Mouse (Mus musculus) CH12.LX (cell line): ENCODE data around the gene Smap1. TPM values are rescaled to one million over a fixed set of nuclear protein-coding genes. Genes with fewer than 3 reads are reported as not detected.
A peak's percentile ranks its signal among the peaks of the same experiment; 100 is the strongest.

Experiments
- DNase-seq: peaks from one replicate; pipeline ENCODE4 v3.0.0-alpha.2; 2013; ENCODE audit errors: extremely low read depth
- H3K27ac ChIP-seq: 2 replicates; pipeline ENCODE4 v1.5.1; 2012; ENCODE audit warnings: low read depth, mild to moderate bottlenecking, control low read depth, moderate library complexity; ENCODE audit not compliant: insufficient read depth
- H3K27me3 ChIP-seq: replicated peaks from 2 replicates; pipeline ENCODE3; 2012; ENCODE audit warnings: inconsistent platforms
- H3K36me3 ChIP-seq, 2 experiments: replicated peaks in 1 of 2; 2 replicates each; pipeline versions ENCODE3 to v1.6.1; 2012; ENCODE audit warnings: inconsistent platforms in 1 of 2, low read length in 1 of 2, mild to moderate bottlenecking in 1 of 2, mixed read lengths in 1 of 2, moderate library complexity in 1 of 2; ENCODE audit not compliant: control insufficient read depth in 1 of 2, insufficient read depth in 1 of 2
- H3K4me1 ChIP-seq, 2 experiments: 2 replicates each; pipeline ENCODE4 v1.6.1; 2012; ENCODE audit warnings: inconsistent platforms in 1 of 2, moderate library complexity in 1 of 2; ENCODE audit not compliant: insufficient read depth in 2 of 2, control insufficient read depth in 1 of 2
- H3K4me2 ChIP-seq: 2 replicates; pipeline ENCODE4 v1.6.1; 2012; ENCODE audit warnings: low read depth, mild to moderate bottlenecking, control low read depth; ENCODE audit not compliant: poor library complexity, insufficient read depth, severe bottlenecking
- H3K4me3 ChIP-seq, 3 experiments: fragments of 150-350 bp in 1 of 3; sonication (generic) in 1 of 3; replicated peaks in 1 of 3; 2 replicates each; pipeline versions ENCODE3 to v1.5.1; 2011 to 2012; ENCODE audit warnings: low read depth in 2 of 3, low read length in 2 of 3, mild to moderate bottlenecking in 2 of 3, moderate library complexity in 2 of 3, control low read depth in 1 of 3, improper control_type of control experiment in 1 of 3, inconsistent platforms in 1 of 3, mixed read lengths in 1 of 3; ENCODE audit not compliant: poor library complexity in 1 of 3
- H3K79me2 ChIP-seq: replicated peaks from 2 replicates; pipeline ENCODE4 v1.6.1; 2012; ENCODE audit warnings: mild to moderate bottlenecking, moderate library complexity; ENCODE audit not compliant: control insufficient read depth, poor library complexity, insufficient read depth, severe bottlenecking; ENCODE audit errors: extremely low read depth
- H3K9ac ChIP-seq: 2 replicates; pipeline ENCODE4 v1.6.1; 2012; ENCODE audit warnings: low read depth, mild to moderate bottlenecking, control low read depth, moderate library complexity; ENCODE audit not compliant: insufficient read depth
- H3K9me3 ChIP-seq: replicated peaks from 2 replicates; pipeline ENCODE3; 2012; ENCODE audit warnings: low read length, inconsistent platforms, mixed read lengths
- CHD2 ChIP-seq: IDR thresholded peaks from 2 replicates; pipeline ENCODE4 v1.6.1; 2011; ENCODE audit warnings: low read length, improper control_type of control experiment
- CTCF ChIP-seq, 2 experiments: IDR thresholded peaks in 1 of 2; conservative IDR thresholded peaks in 1 of 2; 2 replicates each; pipeline ENCODE4 v1.5.1; 2011 to 2012; ENCODE audit warnings: low read depth in 2 of 2, low read length in 2 of 2, improper control_type of control experiment in 1 of 2, inconsistent platforms in 1 of 2, mild to moderate bottlenecking in 1 of 2, moderate library complexity in 1 of 2
- ELF1 ChIP-seq: IDR thresholded peaks from 2 replicates; pipeline ENCODE4 v1.6.1; 2014; ENCODE audit warnings: low read depth, mild to moderate bottlenecking, inconsistent platforms, low read length, improper control_type of control experiment
- EP300 ChIP-seq: IDR thresholded peaks from 2 replicates; pipeline ENCODE4 v1.6.1; 2011; ENCODE audit warnings: low read length, improper control_type of control experiment
- ETS1 ChIP-seq: conservative IDR thresholded peaks from 2 replicates; pipeline ENCODE4 v1.6.1; 2012; ENCODE audit warnings: low read depth, mild to moderate bottlenecking, inconsistent platforms, low read length, improper control_type of control experiment, moderate library complexity
- GABPA ChIP-seq: IDR thresholded peaks from 2 replicates; pipeline ENCODE4 v1.6.1; 2012; ENCODE audit warnings: low read depth, low read length, improper control_type of control experiment, inconsistent platforms; ENCODE audit not compliant: insufficient replicate concordance
- IRF4 ChIP-seq: IDR thresholded peaks from 2 replicates; pipeline ENCODE4 v1.6.1; 2014; ENCODE audit warnings: low read depth, mild to moderate bottlenecking, inconsistent platforms, low read length, improper control_type of control experiment
- KAT2A ChIP-seq: IDR thresholded peaks from 2 replicates; pipeline ENCODE4 v1.6.1; 2012; ENCODE audit warnings: low read length, improper control_type of control experiment, inconsistent platforms; ENCODE audit not compliant: insufficient replicate concordance
- MAFK ChIP-seq: IDR thresholded peaks from 2 replicates; pipeline ENCODE4 v1.6.1; 2011; ENCODE audit warnings: low read length, improper control_type of control experiment; ENCODE audit not compliant: insufficient replicate concordance
- MAX ChIP-seq: IDR thresholded peaks from 2 replicates; pipeline ENCODE4 v1.6.1; 2011; ENCODE audit warnings: low read length, improper control_type of control experiment
- MAZ ChIP-seq: IDR thresholded peaks from 2 replicates; pipeline ENCODE4 v1.6.1; 2012; ENCODE audit warnings: low read depth, mild to moderate bottlenecking, inconsistent platforms, low read length, improper control_type of control experiment, moderate library complexity
- MXI1 ChIP-seq: IDR thresholded peaks from 2 replicates; pipeline ENCODE4 v1.6.1; 2011; ENCODE audit warnings: mild to moderate bottlenecking, low read depth, low read length, improper control_type of control experiment
- NELFE ChIP-seq: IDR thresholded peaks from 2 replicates; pipeline ENCODE4 v1.6.1; 2011; ENCODE audit warnings: low read depth, low read length, improper control_type of control experiment
- NRF1 ChIP-seq: IDR thresholded peaks from 2 replicates; pipeline ENCODE4 v1.6.1; 2014; ENCODE audit warnings: low read depth, mild to moderate bottlenecking, inconsistent platforms, low read length, improper control_type of control experiment, moderate library complexity
- PAX5 ChIP-seq: IDR thresholded peaks from 2 replicates; pipeline ENCODE4 v1.6.1; 2012; ENCODE audit warnings: low read length, inconsistent platforms, mixed read lengths
- POLR2A ChIP-seq: IDR thresholded peaks from 2 replicates; pipeline ENCODE4 v1.6.1; 2011; ENCODE audit warnings: low read depth, mild to moderate bottlenecking, improper control_type of control experiment, low read length
- POLR2AphosphoS2 ChIP-seq: IDR thresholded peaks from 2 replicates; pipeline ENCODE4 v1.6.1; 2011; ENCODE audit warnings: low read depth, low read length, improper control_type of control experiment
- RAD21 ChIP-seq: IDR thresholded peaks from 2 replicates; pipeline ENCODE4 v1.6.1; 2011; ENCODE audit warnings: low read depth, mild to moderate bottlenecking, low read length, improper control_type of control experiment, moderate library complexity
- RCOR1 ChIP-seq: conservative IDR thresholded peaks from 2 replicates; pipeline ENCODE4 v1.6.1; 2012; ENCODE audit warnings: low read depth, mild to moderate bottlenecking, inconsistent platforms, low read length, improper control_type of control experiment
- SIN3A ChIP-seq: IDR thresholded peaks from 2 replicates; pipeline ENCODE4 v1.6.1; 2012; ENCODE audit warnings: low read length, improper control_type of control experiment, inconsistent platforms
- SMC3 ChIP-seq: IDR thresholded peaks from 2 replicates; pipeline ENCODE4 v1.6.1; 2011; ENCODE audit warnings: low read depth, low read length, improper control_type of control experiment
- TBP ChIP-seq: conservative IDR thresholded peaks from 2 replicates; pipeline ENCODE4 v1.6.1; 2011; ENCODE audit warnings: low read depth, low read length, improper control_type of control experiment
- USF2 ChIP-seq: conservative IDR thresholded peaks from 2 replicates; pipeline ENCODE4 v1.6.1; 2011; ENCODE audit warnings: low read depth, low read length, improper control_type of control experiment
- ZC3H11A ChIP-seq: IDR thresholded peaks from 2 replicates; pipeline ENCODE4 v1.6.1; 2012; ENCODE audit warnings: low read depth, mild to moderate bottlenecking, inconsistent platforms, low read length, improper control_type of control experiment
- ZMIZ1 ChIP-seq: IDR thresholded peaks from 2 replicates; pipeline ENCODE4 v1.6.1; 2012; ENCODE audit warnings: low read depth, mild to moderate bottlenecking, inconsistent platforms, low read length, improper control_type of control experiment
- dilution Hi-C: fragments of 300-500 bp; cut with MboI; formaldehyde crosslinking; loops from 2 replicates; pipeline ENCODE4 v1.14.3; 2020; ENCODE audit warnings: low sequenced_read_pairs; ENCODE audit not compliant: extremely low pct_unique_long_range_greater_than_20kb, extremely low pct_ligation_motif_present
- in situ Hi-C: fragments of 300-500 bp; cut with MboI; formaldehyde crosslinking; loops from 3 replicates; pipeline ENCODE4 v1.14.3; 2019; ENCODE audit warnings: low sequenced_read_pairs, low pct_ligation_motif_present, low pct_unique_long_range_greater_than_20kb, mixed read lengths
- polyA plus RNA-seq: library from polyadenylated mRNA; unstranded; fragments of >175 nt; gene quantifications from 2 replicates; pipeline ENCODE4 v1.2.1, GENCODE M21; 2012; ENCODE audit warnings: low read depth; ENCODE audit not compliant: insufficient read length
- total RNA-seq, 2 experiments: library from RNA; depleted of rRNA; stranded (reverse); fragments of 300-350 nt in 1 of 2; fragments of >200 nt in 1 of 2; gene quantifications; 2 replicates each; pipeline ENCODE4 v1.2.3; 2012 to 2014

Smap1 gene
- total and polyA plus RNA-seq, 3 experiments: 22.3 to 60.5 (median 37.0) TPM

GRCm38 (mm10) chr1:23906082-23906481 lies 16.0 kb downstream of the Smap1 start:
- H3K4me3 ChIP-seq: no peak overlapping the region
- TF ChIP-seq CTCF (conservative IDR thresholded peaks at IDR 0.05 in 1 of 2, IDR thresholded peaks at IDR 0.05 in 1 of 2; ENCODE audit: low read depth in 2 of 2, low read length in 2 of 2) (peak in 1 of 2 experiments; percentile 65; a peak in 2 of 4 replicates), ELF1 (no peak), MAFK (peak; percentile 83), ZC3H11A (peak; percentile 59), USF2 (no peak), RAD21 (peak; percentile 70), POLR2AphosphoS2 (no peak), SIN3A (no peak), TBP (no peak), MXI1 (no peak), SMC3 (peak; percentile 78), MAZ (no peak), EP300 (no peak)
- dilution Hi-C loops: no loop called here
- no peak for DNase-seq
- H3K4me1 ChIP-seq: no peaks in the 10 kb centered on the region
- H3K4me2 ChIP-seq: no peak overlapping the region
- in situ Hi-C loops: no loop called here
- no peak overlapping the region for H3K9ac ChIP-seq
- H3K79me2 ChIP-seq: peaks cover 5% of the 10 kb centered on the region; the same call in 1 of the 2 replicates
- H3K27ac ChIP-seq: no peak overlapping the region
- H3K9me3 ChIP-seq: no peaks in the 10 kb centered on the region
- peaks cover 0 to 4% of the 10 kb centered on the region in 2 experiments for H3K36me3 ChIP-seq
- H3K27me3 ChIP-seq: no peaks in the 10 kb centered on the region

GRCm38 (mm10) chr1:23903340-23903739 lies 18.8 kb downstream of the Smap1 start:
- Histone ChIP-seq H3K79me2 (peaks cover 5% of the 10 kb centered on the region; the same call in 1 of the 2 replicates), H3K36me3 (no peaks in the 10 kb centered on the region), H3K9me3 (no peaks in the 10 kb centered on the region), H3K27ac (no peak overlapping the region), H3K4me2 (no peak overlapping the region), H3K4me1 (no peaks in the 10 kb centered on the region), H3K9ac (no peak overlapping the region), H3K4me3 (no peak overlapping the region), H3K27me3 (no peaks in the 10 kb centered on the region)
- in situ Hi-C loops (no loop called here), dilution Hi-C loops (no loop called here)
- TF ChIP-seq ZC3H11A: no peak
- TF ChIP-seq MAX: no peak
- no peak for TF ChIP-seq POLR2A
- TF ChIP-seq CHD2: no peak
- TF ChIP-seq IRF4: no peak
- no peak for TF ChIP-seq SMC3
- no peak for TF ChIP-seq POLR2AphosphoS2
- TF ChIP-seq ZMIZ1: no peak
- no peak for TF ChIP-seq KAT2A
- no peak for TF ChIP-seq ETS1
- no peak for TF ChIP-seq MAZ
- TF ChIP-seq PAX5: no peak
- TF ChIP-seq RCOR1: no peak
- no peak for TF ChIP-seq NELFE
- no peak for TF ChIP-seq GABPA
- no peak for TF ChIP-seq NRF1
- DNase-seq: no peak
